Mouse (Mus musculus) left cerebral cortex, adult 18-20 months (tissue): ENCODE measurements around the gene Ctrb1. TPM values are rescaled to one million over a fixed set of nuclear protein-coding genes. Genes with fewer than 3 reads are reported as not detected.

ENCODE experiments used
- microRNA-seq, 2 experiments: library from miRNA; unstranded; fragments of <30 nt; microRNA quantifications; one replicate each; pipeline ENCODE4 v1.2.0; 2021
- total RNA-seq, 2 experiments: library from RNA; stranded (reverse); gene quantifications; 2 replicates each; pipeline ENCODE4 v1.2.3; 2021

The Ctrb1 gene
- total RNA-seq, 2 experiments from 2014 or later, result not detected

Small RNA genes lying within 50 kb of the gene (microRNA-seq; reads per million reads assigned to microRNA genes)
- gene Mir7076, result 0 reads per million in 2 experiments

Other genes starting within 250 kb of the Ctrb1 start
- 10 to 100 TPM; 18.1 to 20.0 TPM for gene Wdr59, start 168.9 kb downstream of the Ctrb1 start, total RNA-seq
- gene Znrf1, start 154.9 kb downstream of the Ctrb1 start, total RNA-seq, result 100 to 1,000 TPM; 144 to 151 TPM
- gene Ldhd, start 60.6 kb downstream of the Ctrb1 start, total RNA-seq, result 1 to 10 TPM; 9.1 to 9.3 TPM
- gene Zfp1, start 47.6 kb downstream of the Ctrb1 start, total RNA-seq, result 10 to 100 TPM; 21.0 to 23.3 TPM
- gene Bcar1, start 52.8 kb upstream of the Ctrb1 start, total RNA-seq, result 10 to 100 TPM; 51.1 to 51.3 TPM
- 10 to 100 TPM; 80.1 to 85.3 TPM for gene Cfdp1, start 163.3 kb upstream of the Ctrb1 start, total RNA-seq
- 1 to 10 TPM; 4.1 to 4.2 TPM for gene Tmem170, start 185.7 kb upstream of the Ctrb1 start, total RNA-seq
- under 1 TPM; 0.40 to 0.53 TPM for gene Chst5, start 219.4 kb upstream of the Ctrb1 start, total RNA-seq
- 10 to 100 TPM; 12.0 to 12.7 TPM for gene Tmem231, start 242.9 kb upstream of the Ctrb1 start, total RNA-seq
- gene Gabarapl2, start 249.7 kb upstream of the Ctrb1 start, total RNA-seq, result 100 to 1,000 TPM; 221 to 236 TPM